Mouse (Mus musculus) embryonic facial prominence, embryonic 13.5 days (tissue): Measurements from ENCODE around the gene Ate1. TPM values are rescaled to one million over a fixed set of nuclear protein-coding genes. Genes with fewer than 3 reads are reported as not detected.

Source experiments
- ATAC-seq: fragments of 200-750 bp; cut with Nextera tagmentation; 2 replicates; pipeline ENCODE4 v1.8.0; 2017; ENCODE audit warnings: low read depth; ENCODE audit not compliant: insufficient number of reproducible peaks, insufficient read depth, low FRiP score, low TSS enrichment
- H3K27ac ChIP-seq: fragments of 300-500 bp; sonication (generic); 2 replicates; pipeline ENCODE4 v1.5.1; 2015; ENCODE audit warnings: moderate library complexity, mild to moderate bottlenecking, inconsistent platforms
- H3K27me3 ChIP-seq: fragments of 300-500 bp; sonication (generic); 2 replicates; pipeline ENCODE4 v1.6.1; 2015; ENCODE audit warnings: mild to moderate bottlenecking, inconsistent platforms
- H3K36me3 ChIP-seq: fragments of 300-500 bp; sonication (generic); 2 replicates; pipeline ENCODE4 v1.6.1; 2015; ENCODE audit warnings: mild to moderate bottlenecking, inconsistent platforms
- H3K4me1 ChIP-seq: fragments of 300-500 bp; sonication (generic); 2 replicates; pipeline ENCODE4 v1.6.1; 2015; ENCODE audit warnings: inconsistent platforms
- H3K4me2 ChIP-seq: fragments of 300-500 bp; sonication (generic); 2 replicates; pipeline ENCODE4 v1.6.1; 2015; ENCODE audit warnings: moderate library complexity, mild to moderate bottlenecking, inconsistent platforms
- H3K4me3 ChIP-seq: fragments of 300-500 bp; sonication (generic); 2 replicates; pipeline ENCODE4 v1.5.1; 2015; ENCODE audit warnings: mild to moderate bottlenecking, inconsistent platforms
- H3K9ac ChIP-seq: fragments of 300-500 bp; sonication (generic); 2 replicates; pipeline ENCODE4 v1.6.1; 2015; ENCODE audit warnings: mild to moderate bottlenecking, inconsistent platforms
- H3K9me3 ChIP-seq: fragments of 300-500 bp; sonication (generic); 2 replicates; pipeline ENCODE4 v1.6.1; 2016; ENCODE audit warnings: inconsistent platforms
- WGBS: fragments of 180-500 bp; shearing (Covaris S2); methylation state at CpG from one replicate; pipeline ENCODE4 v1.1.7; 2015; ENCODE audit warnings: mixed read lengths; 5-methylcytosine and 5-hydroxymethylcytosine counted together
- polyA plus RNA-seq: library from polyadenylated mRNA; unstranded; fragments of >200 nt; fragmentation: Nextera tagmentation; extraction: Ambion mirVana; gene quantifications from 2 replicates; pipeline ENCODE4 v1.2.1, GENCODE M21; 2015

The Ate1 gene
- polyA plus RNA-seq, 1 experiment from 2014 or later = 72.3 TPM

DNA sequence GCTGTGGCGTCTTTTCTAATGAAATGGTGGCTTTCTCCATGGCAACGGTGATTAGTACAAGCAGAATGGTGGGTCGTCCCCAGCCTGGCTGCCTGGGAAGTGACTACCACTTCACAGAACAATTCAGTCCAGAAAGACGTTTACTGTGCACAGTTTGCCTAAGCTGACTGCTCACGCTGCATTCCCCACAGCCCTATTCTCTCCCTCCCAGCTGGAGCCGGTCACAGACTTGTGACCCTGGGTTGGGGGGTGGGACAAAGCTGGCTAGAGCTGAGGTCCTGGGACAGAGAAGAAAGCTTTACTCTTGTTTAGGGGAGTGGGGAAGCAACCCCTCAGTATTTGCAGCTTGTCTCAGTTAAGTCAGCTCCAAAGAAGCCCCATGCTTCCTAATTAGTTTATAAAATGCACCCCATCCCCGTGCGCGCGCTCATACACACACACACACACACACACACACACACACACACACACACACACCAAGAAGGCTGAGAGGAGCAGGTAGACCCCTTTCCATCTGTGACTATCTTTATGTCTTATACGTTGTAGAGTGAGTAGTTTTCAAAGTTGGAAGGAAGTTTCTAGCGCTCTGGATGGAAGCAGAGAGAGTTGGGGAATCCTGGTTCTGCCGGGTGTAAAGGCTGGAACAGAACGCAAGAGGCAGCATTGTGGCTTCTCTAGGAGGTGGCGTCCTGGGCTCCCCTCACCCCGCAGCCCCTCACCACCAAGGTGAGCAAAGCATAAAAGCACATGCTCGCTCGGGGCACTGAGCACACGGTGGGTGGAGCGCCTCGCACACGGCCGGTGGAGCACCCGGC, 151.1 kb downstream of the Ate1 start:
- H3K4me1 ChIP-seq = peaks cover 30% of the 10 kb centered on the region
- peak overlapping the region; percentile 44 for H3K4me2 ChIP-seq
- ATAC-seq = peak; percentile 43; the same call in 1 of the 2 replicates
- 31% methylated on average over 24 of the region's 24 CpGs for WGBS
- H3K4me3 ChIP-seq = peak overlapping the region; percentile 8
- peaks cover 7% of the 10 kb centered on the region for H3K9me3 ChIP-seq
- H3K27ac ChIP-seq = no peak overlapping the region
- peak overlapping the region; percentile 40; the same call in 1 of the 2 replicates for H3K9ac ChIP-seq
- no peaks in the 10 kb centered on the region for H3K36me3 ChIP-seq
- H3K27me3 ChIP-seq = no peaks in the 10 kb centered on the region; the same call in 1 of the 2 replicates

DNA sequence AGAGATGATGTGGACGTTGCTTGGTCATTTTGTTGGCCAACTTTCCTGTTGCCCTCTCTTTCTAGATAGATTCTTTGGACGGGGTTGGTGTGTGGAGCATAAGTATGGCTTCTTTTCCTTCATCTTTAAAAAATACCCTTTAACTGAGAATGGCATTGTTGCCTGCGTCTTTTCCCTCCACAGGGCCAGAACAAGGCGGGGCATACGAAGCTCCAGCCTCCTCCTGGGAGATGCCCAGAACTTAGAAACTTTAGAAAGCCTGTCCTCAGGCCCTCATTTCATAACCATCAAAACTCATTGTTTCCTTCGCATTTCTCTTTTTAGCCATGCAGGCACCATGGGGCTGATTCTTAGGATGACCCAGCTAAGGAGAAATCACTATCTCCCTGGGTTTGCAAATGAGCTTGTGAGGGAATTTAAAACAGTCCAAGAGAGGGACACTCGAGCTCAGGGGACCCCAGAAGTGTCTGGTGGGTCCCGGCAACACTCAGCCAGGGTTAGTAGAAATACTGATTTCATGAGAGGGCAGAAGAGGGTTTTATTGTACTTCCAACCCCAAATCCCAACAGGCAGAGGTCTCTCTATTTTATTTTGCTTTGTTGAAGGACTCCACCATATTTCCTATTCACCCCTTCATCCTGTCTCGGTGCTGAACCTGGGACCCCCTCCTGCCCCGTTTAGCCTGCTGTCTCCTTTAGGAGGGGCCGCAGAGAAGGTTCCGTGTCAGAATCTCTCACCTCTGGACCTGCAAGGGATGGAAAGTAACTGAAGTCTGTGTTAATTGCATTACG, 151.9 kb downstream of the Ate1 start:
- no peaks in the 10 kb centered on the region for H3K36me3 ChIP-seq
- H3K9ac ChIP-seq = peak overlapping the region; percentile 40; the same call in 1 of the 2 replicates
- peak overlapping the region; percentile 4; the same call in 1 of the 2 replicates for H3K4me3 ChIP-seq
- peak overlapping the region; percentile 44 for H3K4me2 ChIP-seq
- no peak overlapping the region for H3K27ac ChIP-seq
- ATAC-seq = no peak
- H3K9me3 ChIP-seq = peaks cover 7% of the 10 kb centered on the region
- WGBS = 31% methylated on average over 13 of the region's 13 CpGs
- no peaks in the 10 kb centered on the region; the same call in 1 of the 2 replicates for H3K27me3 ChIP-seq
- H3K4me1 ChIP-seq = peaks cover 30% of the 10 kb centered on the region

DNA sequence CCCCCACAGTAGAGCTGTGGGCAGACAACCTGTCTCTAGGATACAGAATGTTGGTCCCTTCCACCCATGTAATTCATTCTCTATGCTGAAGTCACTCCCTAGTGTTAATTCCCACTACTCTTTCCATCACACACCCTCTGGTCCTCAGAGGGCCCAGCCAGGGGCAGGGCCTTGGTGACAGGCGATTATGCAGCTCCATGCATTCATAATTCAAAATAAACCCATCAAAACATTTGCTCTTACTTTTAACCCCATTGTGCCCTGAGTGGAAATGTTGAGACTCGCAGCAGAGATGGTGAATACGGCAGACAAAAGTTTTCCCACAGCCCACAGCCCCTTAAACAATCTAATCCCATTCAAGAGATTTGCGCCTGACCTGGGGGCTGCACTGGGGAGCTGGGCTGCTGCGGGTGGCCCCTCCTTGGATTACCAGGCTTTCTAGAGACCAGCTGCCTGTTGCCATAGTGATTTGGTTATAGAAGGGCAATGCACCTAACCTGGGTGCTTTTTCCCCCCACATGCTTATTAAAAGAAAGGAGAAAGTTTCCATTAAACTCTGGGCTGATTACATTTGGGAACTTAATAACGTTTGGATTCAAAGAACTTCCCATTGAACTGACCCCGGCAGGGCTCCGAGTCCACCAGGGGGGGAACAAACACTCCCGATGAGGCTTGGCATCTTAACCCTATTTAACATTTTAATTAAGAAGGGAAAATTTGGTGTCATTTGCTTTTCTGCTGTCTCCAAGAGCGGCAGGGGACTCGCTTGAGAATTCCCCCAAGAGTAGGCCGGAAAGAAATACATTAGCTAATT, 152.7 kb downstream of the Ate1 start:
- Histone ChIP-seq H3K9me3 (peaks cover 7% of the 10 kb centered on the region), H3K27me3 (no peaks in the 10 kb centered on the region; the same call in 1 of the 2 replicates), H3K4me3 (no peak overlapping the region), H3K4me1 (peaks cover 30% of the 10 kb centered on the region), H3K36me3 (no peaks in the 10 kb centered on the region), H3K9ac (no peak overlapping the region), H3K27ac (no peak overlapping the region), H3K4me2 (no peak overlapping the region)
- ATAC-seq = no peak
- WGBS = 20% methylated on average over 12 of the region's 12 CpGs

DNA sequence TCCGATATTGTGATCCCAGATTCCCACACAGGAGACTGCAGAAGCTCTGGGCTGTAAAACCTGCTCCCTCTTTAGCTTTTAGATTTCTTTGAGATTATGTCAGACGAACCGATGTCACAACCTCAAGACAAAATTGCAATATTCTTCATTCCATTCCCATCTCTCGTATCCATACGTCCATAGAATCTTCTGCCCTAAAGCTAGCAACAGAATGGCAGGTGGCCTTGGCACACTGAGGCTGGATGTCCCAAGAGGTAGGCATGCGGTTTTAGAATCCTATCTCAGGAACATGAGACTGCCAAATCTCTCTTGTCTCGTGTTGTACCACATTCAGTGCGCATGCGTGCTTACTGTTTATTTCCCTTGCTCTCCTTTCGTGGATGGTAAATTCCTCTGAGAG, 154.5 kb downstream of the Ate1 start:
- Histone ChIP-seq H3K4me2 (no peak overlapping the region), H3K27ac (no peak overlapping the region), H3K36me3 (no peaks in the 10 kb centered on the region), H3K27me3 (no peaks in the 10 kb centered on the region; the same call in 1 of the 2 replicates), H3K4me3 (no peak overlapping the region), H3K4me1 (peaks cover 30% of the 10 kb centered on the region), H3K9me3 (peaks cover 3% of the 10 kb centered on the region; the same call in 1 of the 2 replicates), H3K9ac (no peak overlapping the region)
- ATAC-seq = no peak
- WGBS = 92% methylated on average over 10 of the region's 10 CpGs

Other genes starting within 250 kb of the Ate1 start
- gene Nsmce4a, start 52.7 kb upstream of the Ate1 start, polyA plus RNA-seq = 161 and 171 TPM in 2 replicates
- gene Tacc2, start 57.1 kb upstream of the Ate1 start, polyA plus RNA-seq = 42.0 and 43.8 TPM in 2 replicates